Mouse (Mus musculus) c-Kit-positive CD71-positive TER-119-positive erythroid progenitor cells, embryonic 14.5 days (primary cell): ENCODE results near the gene Anapc5.
A peak's percentile ranks its signal among the peaks of the same experiment; 100 is the strongest.

Source experiments
- DNase-seq: peaks from one replicate; pipeline ENCODE4 v3.0.0-alpha.2; 2013; ENCODE audit warnings: low spot score

The Anapc5 gene

DNA sequence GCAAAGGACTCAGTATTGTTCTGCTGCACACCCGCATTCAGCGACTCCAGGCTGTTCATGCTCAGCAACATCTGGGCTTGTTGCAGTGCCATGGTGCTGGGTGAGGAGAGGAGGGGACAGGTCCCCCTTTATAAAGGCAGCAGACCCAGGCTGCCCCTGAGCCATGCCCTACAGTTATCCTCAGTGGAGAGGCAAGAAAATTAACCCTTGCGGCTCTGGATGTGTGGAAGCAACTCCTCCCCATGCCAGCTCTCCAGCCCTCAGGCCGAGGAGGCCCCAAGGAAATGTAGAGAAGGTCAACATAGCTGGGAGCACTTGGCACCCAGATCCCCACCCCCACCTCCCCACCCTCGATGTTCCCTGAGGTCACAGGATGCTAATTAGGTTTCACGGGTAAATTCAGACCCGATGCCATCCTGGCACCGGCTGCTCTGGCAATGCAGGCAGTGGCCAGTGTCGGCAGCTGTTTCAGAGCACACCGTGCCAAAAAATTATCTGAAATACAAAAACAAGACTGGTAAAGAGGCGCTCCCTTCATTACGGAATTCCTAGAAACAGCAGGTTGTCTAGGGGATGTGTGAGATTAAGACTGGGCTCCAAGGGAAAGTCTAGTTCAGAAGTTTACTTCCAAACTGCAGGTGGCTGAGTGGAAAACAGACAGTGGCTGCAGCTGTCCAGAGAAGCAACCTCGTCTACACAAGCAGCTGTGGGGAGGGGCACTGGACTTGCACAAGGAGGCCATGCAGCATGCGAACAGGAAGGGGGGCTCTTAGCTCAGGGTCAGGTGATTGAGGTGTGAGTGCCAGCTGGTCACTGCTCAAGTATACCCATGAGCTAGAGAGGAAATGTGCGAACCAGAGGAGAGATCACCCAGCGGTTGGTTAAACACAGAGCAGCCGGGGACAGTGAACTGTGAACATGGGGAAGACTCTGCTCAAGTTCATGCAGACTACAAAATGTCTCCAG lies 21.5 kb downstream of the Anapc5 start:
- no peak for DNase-seq

DNA sequence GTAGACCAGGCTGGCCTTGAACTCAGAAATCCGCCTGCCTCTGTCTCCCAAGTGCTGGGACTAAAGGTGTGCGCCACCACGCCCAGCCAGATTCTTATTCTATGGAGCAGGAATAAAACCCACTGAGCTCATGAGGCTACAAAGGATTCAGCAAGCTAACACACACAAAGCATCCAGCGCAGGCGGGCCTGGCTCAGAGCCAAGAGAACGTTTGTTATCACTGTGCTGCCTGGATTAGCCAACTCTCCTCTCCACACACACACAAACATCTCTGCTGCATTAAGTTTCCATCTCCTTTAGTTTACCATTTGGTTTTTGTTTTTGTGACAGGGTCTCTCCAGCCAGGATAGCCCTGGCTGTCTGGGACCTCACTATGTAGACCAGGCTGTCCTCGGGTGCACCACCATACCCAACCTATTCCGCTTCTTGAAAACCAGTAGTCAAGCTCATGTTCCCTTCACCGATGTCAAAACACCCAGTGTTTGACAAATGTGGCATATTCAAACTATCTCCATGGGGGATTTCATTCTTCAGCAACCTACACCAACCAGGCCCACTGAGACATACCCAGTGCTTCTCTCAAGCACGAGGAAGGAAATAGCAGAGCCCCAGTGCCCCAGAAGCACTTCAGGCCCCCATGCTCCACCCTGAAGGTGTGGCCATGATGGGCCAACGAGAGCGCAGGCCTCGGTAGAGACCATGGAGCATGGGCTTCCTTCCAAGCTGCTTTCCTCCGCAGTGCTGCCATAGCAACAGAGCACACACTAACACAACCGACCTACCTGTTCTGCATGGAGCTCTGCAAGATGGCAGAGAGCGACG lies 22.4 kb downstream of the Anapc5 start:
- DNase-seq = no peak

DNA sequence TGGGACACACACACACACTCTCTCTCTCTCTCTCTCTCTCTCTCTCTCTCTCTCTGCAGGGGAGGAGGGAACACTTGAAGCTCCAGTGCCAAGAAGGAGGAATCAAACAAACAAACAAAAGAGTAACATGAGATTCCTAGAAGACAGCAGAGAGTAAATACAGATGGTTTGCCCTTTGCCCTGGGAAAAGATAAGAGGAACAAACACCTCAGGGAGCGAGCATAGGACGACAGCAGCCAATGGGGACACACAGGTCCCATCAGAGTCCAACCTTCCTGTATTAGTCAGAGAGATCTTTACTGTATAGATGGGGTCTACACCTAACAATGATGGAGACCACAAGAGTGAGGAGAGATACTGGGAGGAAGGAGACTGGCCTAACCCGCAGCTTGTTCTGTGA lies 23.3 kb downstream of the Anapc5 start:
- DNase-seq = no peak

DNA sequence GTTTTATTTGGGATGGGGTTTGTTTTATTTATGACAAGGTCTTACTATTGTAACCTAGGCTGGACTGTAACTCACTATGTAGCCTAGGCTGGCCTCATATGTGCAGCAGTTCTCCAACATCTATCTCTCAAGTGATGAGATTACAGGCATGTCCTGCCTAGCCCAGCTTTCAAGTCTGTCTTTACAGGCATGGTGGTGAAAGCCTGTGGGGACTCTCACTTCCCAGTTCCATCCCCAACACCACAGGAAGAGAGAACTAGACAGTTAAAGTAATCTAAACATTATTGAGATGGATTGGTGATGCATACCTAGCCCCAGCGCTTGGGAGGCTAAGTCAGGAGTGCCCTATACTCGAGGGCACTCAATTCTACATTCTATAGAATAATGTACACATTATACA lies 32.4 kb downstream of the Anapc5 start:
- no peak for DNase-seq

DNA sequence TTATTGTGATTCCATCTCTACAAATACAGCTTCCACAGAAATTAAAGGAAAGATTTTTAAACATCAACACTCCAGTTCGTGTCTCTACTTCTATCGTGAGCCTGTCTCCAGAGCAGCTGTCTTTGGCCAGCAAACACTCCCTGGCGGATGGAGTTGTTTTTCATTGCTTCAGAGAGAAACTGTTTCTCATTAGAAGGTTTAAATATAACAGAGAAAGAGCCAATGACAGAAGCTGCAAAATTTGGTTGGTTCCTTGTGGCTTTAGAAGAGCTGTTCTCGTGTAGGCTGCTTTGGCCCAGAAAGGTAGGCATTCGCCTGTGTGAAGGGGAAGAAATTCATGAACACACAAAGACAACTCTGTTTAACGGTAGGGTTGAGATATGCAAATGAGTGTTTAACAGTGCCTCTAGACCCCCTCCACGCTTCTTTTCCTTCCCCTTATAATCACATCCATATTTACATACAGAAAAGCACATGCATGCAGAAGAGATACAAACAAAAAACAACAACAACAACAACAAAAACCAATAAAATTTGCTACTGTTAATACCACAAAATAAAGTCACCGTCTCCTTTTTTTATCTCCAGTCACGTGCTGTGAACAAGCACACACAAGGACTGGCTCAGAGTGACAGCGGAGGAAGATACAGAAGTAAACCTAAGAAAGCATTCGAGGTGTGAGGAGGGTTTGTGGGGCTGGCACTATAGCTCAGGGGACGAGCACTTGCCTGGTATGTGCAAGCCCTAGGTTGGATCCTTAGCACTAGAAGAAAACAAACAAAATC lies 34.9 kb downstream of the Anapc5 start:
- DNase-seq = no peak

DNA sequence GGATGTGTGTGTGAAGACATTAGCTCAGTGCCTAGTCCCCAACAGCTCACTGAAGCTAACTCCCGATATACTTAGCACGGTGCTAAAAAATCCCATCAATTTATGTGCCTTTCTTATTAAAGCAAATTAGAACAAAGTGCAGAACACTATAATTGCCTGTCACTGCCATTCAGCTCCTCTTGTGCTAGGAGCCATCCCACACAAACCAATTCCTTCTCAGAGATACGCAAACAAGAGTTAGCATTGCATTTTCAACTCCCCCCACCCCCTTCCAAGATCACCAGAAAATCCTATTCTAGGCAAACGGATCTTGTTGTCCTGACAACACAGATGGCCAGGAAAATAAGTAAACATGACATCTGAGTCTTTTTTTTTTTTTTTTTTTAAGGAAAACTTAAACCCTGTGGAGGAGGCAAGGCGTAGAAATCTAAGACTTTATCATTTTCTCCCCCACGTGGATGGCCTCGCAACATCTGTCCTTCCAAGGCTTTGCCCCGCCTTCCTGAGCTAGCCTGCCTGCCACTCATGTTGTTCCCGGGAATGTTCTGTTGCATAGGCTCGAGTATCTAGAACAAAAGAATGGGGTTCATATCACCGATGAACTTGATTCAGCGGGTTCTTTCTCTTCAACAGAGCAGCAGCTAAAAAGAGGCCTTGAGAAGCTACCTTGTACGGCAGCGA lies 37.3 kb downstream of the Anapc5 start:
- no peak for DNase-seq

DNA sequence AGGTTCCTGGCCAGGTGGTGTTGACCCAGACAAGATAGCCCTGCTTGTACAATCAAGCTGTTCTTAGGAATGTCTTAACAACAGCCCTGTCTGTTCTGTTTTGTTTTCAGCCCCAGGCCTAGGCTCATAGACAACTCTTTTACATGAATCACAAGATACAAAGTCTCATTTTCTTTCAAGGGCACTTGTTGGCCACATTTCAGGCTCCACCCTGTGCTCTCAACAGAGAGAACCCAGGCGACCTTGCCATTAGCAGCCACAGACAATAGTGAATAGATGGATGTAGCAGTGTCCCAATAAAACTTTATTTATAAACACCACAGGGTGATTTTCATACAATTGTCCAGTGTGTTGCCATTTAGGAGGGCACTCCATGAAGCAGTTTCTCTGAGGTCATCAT lies 39.1 kb downstream of the Anapc5 start:
- no peak for DNase-seq

DNA sequence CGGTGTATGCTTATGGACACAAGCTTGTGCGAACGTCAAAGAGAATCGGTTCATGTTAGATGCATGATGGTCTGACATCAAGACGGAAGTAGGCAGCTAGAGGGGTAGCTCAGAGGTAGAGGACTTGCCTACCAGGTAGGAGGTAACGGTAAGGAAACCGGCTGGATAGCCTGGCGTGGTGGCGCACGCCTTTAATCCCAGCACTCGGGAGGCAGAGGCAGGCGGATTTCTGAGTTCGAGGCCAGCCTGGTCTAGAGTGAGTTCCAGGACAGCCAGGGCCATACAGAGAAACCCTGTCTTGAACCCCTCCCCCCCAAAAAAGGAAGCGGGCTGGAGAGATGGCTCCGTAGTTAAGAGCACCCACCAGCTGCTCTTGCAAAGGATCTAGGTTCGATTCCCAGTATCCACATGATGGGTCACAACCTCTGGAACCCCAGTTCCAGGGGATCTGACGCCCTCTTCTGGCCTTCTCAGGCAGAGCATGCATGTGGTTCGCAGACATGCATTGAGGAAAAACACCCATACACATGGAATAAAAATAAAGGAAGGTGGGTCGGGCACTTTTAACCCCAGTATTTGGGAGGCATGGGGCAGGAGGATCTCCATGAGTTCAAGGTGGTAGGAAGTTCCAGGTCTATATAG lies 40.2 kb downstream of the Anapc5 start:
- no peak for DNase-seq

DNA sequence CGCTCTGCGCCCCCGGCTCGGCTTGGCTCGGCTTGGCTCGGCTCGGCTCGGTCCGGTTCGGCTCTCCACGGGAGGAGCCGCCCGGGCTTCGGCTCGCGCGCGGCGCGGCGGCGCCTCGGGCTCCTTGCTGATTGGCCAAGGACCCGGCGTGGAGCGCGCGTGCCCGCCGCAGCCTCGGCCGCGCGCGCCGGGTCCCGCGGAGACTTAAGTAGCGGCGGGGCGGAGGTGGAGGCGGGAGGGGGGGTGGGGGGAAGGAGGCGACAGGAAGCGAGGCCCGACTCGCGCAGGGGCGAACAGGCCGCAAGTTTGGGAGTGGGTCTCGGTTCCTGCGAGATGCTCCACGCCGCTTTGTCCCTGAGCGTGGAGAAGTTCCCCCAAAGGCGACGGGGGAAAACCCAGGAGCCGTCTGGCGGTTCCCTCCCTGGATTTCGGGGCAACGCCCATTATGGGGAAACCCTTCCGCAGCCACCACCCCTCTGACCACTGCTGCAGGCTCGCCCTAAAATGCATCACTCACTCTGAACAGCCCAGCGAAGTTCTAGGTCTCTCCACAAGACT lies 41.8 kb downstream of the Anapc5 start, which contains the start of gene Camkk2:
TSS of gene Camkk2 (minus strand) at position 133 of the 558 bp plus-strand sequence.
- peak; percentile 67 for DNase-seq

DNA sequence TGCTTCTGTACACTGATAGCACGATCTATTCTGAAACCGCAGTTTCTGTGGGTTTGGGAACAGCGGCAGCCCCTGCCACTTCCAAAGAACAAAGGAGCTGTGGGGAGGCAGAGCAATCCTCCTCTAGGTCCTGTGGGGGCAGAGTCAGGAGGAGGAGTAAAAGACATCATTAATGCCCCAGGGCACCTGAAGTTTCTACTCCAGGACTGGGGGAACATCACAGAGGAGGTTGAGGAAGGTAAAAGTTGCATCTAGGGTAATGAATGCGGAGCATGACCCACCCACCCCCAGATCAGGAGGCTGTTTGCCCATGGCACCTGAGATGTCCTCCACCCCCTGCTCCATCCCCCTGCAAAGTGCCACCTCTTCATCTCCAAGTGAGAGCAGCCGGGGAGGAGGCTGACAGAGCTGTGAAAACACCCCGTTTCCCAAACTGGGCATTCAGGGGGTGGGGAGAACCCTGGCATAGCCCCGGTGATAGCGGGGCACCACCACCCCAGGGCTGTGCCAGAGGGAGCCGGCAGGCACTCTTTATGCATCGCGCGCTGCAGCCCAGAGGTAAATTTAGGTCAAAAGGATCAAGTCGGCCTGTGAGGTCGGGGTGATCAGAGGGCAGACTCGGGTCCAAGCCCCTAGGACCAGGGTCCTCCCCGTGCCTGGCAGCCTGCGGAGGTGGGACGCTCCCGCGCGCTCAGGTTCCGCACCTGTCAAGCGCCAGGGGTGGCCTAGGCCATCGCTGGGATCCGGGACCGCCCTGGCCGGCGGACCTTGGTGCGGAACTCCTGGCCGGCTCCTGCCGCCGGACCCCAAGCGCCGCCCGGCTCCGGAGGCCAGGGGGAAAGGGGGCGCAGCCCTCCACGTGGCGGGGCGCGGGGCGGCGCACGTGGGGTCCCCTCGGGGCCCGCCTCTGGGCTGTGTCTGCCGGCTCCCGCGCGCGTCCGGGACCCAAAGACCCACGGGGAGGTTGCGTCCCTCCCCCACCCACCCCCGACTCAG lies 42.6 kb downstream of the Anapc5 start:
- no peak for DNase-seq

DNA sequence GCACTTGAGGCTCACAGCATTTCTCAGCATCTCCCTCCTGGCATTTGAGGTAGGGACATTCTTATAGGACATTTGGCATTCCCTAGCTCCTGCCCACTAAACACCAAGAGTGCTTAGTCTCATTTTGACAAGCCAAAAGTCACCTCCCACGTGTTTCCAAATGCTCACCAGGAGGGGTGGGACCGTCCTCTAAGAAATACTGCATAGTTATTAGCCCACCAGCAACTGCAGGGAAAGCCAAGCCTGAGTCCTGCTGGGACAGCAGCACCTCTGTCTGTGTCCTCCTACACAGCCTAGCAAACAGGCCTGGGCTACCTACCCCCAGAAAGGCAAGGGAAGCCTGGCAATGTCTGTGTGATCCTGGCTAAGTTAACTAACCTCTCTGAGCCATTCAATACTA lies 43.8 kb downstream of the Anapc5 start:
- DNase-seq = no peak

DNA sequence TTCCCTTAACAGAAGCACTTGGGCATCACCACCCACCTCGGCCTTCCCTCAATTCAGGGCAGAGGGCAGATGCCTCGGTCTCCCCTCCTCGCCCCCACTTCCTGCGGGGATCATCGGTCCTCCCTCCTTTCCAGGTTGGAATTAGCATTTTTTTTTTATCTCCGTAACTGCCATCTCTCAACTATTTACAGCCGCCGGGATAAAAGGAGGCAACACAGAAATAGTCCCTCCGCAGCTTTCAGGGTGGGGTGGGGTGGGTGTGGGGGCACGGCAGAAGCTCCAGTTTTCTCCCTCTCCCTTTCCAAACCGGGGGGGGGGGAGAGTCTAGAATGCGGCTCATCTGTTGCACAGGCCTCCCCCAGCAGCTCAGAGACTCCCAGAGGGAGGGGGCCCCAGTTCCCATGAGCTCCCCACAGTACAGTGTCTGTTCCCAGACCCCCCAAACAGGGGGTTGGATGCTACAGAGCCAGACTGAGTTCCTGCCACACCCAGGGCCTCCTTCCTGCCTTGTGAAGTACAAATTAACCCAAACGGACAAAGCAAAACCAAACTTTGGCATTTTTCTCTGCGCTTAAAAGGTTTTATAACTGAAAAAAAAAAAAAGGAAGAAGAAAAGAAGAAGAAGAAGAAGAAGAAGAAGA lies 45.4 kb downstream of the Anapc5 start:
- DNase-seq = no peak

DNA sequence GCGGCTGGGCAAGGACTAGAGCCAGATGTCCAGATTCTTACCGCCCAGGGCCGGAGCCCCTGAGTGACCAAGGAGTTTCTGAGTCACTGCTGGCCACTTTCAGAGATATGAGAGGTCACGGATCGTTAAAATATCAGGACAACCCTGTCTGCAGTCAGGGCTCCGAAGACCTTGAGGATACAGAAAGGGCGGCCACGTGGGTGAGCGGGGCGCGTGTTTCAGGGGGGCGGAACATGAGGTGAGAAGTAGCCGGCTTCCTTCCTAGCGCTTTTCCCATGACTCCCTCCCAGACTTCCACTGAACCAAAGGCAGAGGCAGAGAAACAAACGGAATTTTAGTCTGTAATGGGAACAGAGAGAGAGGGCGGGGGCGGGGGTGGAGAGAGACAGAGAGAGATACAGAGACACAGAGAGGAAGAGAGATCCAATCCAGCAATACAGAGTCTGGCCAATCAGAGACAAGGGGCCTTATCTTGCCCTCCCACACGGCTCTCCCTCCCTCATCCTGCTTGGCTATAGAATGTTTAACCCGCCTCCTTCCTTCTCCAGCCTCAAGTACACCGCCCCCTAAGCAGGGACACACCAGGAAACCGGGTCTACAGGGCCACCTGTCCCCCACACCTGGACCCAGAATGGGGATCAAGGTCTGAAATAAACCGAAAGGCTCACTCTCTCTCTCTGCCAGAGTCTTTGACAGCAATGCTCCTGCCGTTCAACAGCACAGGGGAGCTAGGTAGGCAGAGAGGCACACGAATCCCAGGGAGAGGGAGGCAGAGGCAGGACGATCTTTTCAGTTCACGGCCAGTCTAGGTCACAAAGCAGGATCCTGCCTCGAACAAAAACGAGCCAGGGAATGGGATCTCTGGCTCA lies 46.2 kb downstream of the Anapc5 start:
- peak; percentile 86 for DNase-seq

DNA sequence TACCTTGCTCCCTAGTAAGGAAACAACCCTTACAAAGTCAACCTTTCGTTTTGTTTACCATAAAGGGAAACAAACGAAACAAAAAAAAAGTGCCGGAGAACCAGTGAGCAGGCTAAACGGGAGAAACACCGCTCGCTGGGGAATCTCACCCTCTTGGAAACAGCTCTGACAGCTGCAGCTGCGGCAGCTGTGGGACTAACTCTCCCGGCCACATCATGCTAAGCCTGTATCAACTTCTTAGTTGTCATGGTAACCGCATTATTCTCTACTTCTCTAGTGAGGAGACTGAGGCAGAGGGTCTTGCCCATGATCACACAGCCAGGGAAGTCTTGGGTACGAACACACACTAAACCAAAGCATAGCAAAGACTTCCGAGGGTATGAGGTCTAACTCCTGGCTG lies 47.4 kb downstream of the Anapc5 start:
- no peak for DNase-seq

DNA sequence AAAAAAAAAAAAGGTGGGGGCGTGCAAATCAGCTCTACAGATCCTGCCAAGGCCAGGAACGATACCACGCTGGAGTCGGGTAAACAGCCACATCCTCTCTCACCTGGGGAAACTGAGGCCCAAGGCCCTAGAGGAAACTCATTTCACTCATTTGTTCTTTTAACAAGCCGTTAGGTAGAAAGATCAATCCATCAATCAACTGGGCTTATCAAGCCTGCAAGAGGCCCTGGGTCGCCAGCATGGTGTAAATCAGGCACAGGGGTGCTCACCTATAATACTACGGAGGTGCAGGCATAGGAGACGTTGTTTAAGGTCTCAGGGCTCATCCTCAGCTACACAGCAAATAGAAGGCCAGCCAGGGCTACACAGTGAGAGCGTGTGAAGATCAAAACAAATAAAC lies 49.7 kb downstream of the Anapc5 start:
- DNase-seq = no peak

DNA sequence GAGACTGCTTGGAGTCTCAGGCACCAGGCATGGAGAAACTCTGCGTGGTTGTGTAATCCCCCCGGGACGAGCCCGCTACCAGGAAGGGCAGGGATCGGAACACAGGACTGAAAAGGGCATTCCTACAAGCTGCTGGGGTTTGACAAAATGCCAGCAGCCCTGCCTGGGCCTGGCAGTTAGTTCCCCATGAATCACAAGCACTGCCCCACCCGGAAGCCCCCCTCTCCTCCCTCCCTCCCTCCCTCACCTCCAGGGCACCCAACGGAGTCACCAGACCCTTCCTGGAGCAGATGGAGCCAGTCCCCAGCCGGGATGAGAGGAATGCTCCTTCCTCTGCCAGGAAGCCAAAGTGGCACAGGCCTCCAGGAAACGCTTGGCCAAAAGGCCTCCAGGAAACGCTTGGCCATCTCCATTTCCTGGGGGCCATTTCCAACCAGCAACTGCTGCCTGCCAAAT lies 50.3 kb downstream of the Anapc5 start:
- no peak for DNase-seq

DNA sequence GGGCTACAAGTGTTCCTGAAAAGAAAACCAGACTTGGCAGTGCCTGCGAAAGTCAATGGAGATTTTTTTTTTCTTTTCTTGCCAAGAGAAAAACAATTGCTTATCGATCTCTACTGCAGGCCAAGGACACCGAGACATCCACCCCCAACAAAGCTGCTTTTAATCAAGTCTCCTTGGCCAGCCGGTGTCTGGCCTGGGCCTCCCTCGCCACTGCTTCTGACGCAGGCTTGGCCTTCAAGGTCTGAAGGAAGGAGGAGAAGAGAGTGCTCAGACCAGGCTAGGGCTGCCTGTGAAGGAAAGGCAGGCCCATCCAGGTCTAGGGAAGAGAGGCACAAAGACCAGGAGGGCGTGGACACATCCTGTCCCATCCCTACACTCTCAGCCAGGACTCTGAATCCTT lies 50.8 kb downstream of the Anapc5 start:
- no peak for DNase-seq

DNA sequence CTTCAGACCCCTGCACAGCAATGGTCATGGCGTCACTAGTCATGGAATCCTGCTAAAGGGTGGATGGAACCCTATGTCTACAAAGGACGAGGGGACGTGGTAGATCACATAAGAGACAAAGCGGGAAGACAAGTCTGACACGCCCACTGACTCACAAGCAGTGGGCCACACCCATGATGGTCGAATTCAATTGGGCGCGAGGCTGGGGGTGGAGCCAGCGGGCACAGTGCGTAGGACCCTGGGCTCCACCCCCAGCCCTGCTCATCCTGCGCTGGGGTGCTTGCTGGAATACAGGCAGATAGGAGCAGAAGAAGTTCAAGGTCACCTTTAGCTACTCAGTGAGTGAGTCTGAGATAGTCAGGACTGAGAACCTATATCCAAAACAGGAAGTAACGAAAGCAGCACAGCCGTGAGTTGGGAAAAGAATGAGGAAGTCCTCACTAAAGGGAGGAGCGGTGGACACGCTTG lies 52.0 kb downstream of the Anapc5 start:
- DNase-seq = no peak
